In genomic region chr6:72538562-72539031, GRCm38 (mm10) we compare ENCODE assay signal across 1 mouse cellular context.
A peak's percentile ranks its signal among the peaks of the same experiment; 100 is the strongest.
TF ChIP-seq lines count a peak whose summit lies in the region.

No protein-coding gene starts in this region.

TF ChIP-seq in CH12.LX, 34 proteins besides CTCF, POLR2A, EP300 and RAD21:
- TF ChIP-seq CHD2 (IDR thresholded peaks at IDR 0.05; ENCODE audit: low read length): peak; percentile 53; the same call in 1 of the 2 replicates
- TF ChIP-seq ZMIZ1 (IDR thresholded peaks at IDR 0.05; ENCODE audit: low read depth, low read length): peak; percentile 42; the same call in 1 of the 2 replicates
- TF ChIP-seq MAFK (IDR thresholded peaks at IDR 0.05; ENCODE audit: insufficient replicate concordance, low read length): no peak
- peak; percentile 95; the same call in 1 of the 2 replicates for TF ChIP-seq KAT2A (IDR thresholded peaks at IDR 0.05; ENCODE audit: insufficient replicate concordance, low read length)
- 0 out of 2 replicates have a peak, but pooled peaks have one; percentile 20 for TF ChIP-seq E2F4 (IDR thresholded peaks at IDR 0.05; ENCODE audit: insufficient replicate concordance, low read depth, low read length)
- TF ChIP-seq NELFE (IDR thresholded peaks at IDR 0.05; ENCODE audit: low read depth, low read length): peak; percentile 69
- TF ChIP-seq MAX (IDR thresholded peaks at IDR 0.05; ENCODE audit: low read length): no peak
- TF ChIP-seq GABPA (IDR thresholded peaks at IDR 0.05; ENCODE audit: insufficient replicate concordance, low read depth, low read length): peak; percentile 59; the same call in 1 of the 2 replicates
- no peak for TF ChIP-seq MXI1 (IDR thresholded peaks at IDR 0.05; ENCODE audit: low read depth, low read length)
- TF ChIP-seq SMC3 (IDR thresholded peaks at IDR 0.05; ENCODE audit: low read depth, low read length): no peak
- peak; percentile 98 for TF ChIP-seq HCFC1 (IDR thresholded peaks at IDR 0.05; ENCODE audit: low read depth, low read length)
- TF ChIP-seq MAZ (IDR thresholded peaks at IDR 0.05; ENCODE audit: low read depth, low read length): peak; percentile 67; the same call in 1 of the 2 replicates
- no peak for TF ChIP-seq RCOR1 (conservative IDR thresholded peaks at IDR 0.05; ENCODE audit: low read depth, low read length)
- 0 out of 2 replicates have a peak, but pooled peaks have one; percentile 27 for TF ChIP-seq NRF1 (IDR thresholded peaks at IDR 0.05; ENCODE audit: low read depth, low read length)
- TF ChIP-seq ZNF384 (IDR thresholded peaks at IDR 0.05; ENCODE audit: low read depth, low read length): no peak
- no peak for TF ChIP-seq UBTF (IDR thresholded peaks at IDR 0.05; ENCODE audit: low read depth, low read length)
- TF ChIP-seq SIN3A (IDR thresholded peaks at IDR 0.05; ENCODE audit: low read length): peak; percentile 58
- no peak for TF ChIP-seq USF1 (IDR thresholded peaks at IDR 0.05; ENCODE audit: low read depth, low read length)
- peak; percentile 29; the same call in 1 of the 2 replicates for TF ChIP-seq MYC (IDR thresholded peaks at IDR 0.05; ENCODE audit: low read depth, low read length)
- no peak for TF ChIP-seq PAX5 (IDR thresholded peaks at IDR 0.05; ENCODE audit: low read length)
- peak; percentile 53; the same call in 1 of the 2 replicates for TF ChIP-seq TCF12 (IDR thresholded peaks at IDR 0.05; ENCODE audit: low read depth, low read length)
- TF ChIP-seq ZKSCAN1 (IDR thresholded peaks at IDR 0.05; ENCODE audit: borderline replicate concordance, low read depth, low read length): no peak
- TF ChIP-seq USF2 (conservative IDR thresholded peaks at IDR 0.05; ENCODE audit: low read depth, low read length): no peak
- no peak for TF ChIP-seq TBP (conservative IDR thresholded peaks at IDR 0.05; ENCODE audit: low read depth, low read length)
- TF ChIP-seq ELF1 (IDR thresholded peaks at IDR 0.05; ENCODE audit: low read depth, low read length): peak; percentile 87
- TF ChIP-seq IRF4 (IDR thresholded peaks at IDR 0.05; ENCODE audit: low read depth, low read length): 0 out of 2 replicates have a peak, but pooled peaks have one; percentile 44
- TF ChIP-seq CHD1 (IDR thresholded peaks at IDR 0.05; ENCODE audit: low read depth, low read length): no peak
- TF ChIP-seq BHLHE40 (IDR thresholded peaks at IDR 0.05; ENCODE audit: low read depth, low read length): 0 out of 2 replicates have a peak, but pooled peaks have one; percentile 24
- no peak for TF ChIP-seq MEF2A (IDR thresholded peaks at IDR 0.05; ENCODE audit: borderline replicate concordance, low read depth, low read length)
TF ChIP-seq in CH12.LX: peak in this region for 15.
